Mouse (Mus musculus) cerebellum, postnatal 10 days (tissue): ENCODE results near the gene Gtf2h5.
A peak's percentile ranks its signal among the peaks of the same experiment; 100 is the strongest.

Experiments used
- DNase-seq, 2 experiments: peaks; one replicate each; pipeline ENCODE4 v3.0.0; 2021; ENCODE audit warnings: mixed read lengths in 2 of 2

Gtf2h5 gene

DNA sequence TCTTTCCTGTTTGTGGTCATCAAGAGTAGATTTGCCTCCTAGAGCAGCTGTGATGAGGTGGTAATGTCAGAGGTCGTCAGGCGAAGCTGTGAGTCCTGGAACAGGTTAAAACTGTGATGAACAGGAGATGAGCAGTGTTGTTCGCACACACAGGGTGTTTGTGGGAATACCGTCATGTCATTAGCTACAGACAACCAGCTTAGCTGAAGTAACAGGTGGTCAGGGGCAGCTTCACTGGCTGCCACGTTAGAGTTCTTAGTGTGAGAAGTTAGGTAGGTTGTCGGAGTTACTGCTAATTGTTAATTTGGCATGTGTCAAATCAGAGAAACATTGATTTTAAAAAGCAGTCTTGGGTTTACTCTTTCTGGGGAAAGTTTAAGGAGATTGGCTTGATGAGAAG lies 34.1 kb downstream of the Gtf2h5 start:
- DNase-seq: no peak

GRCm38 (mm10) chr17:6115085-6115484 lies 35.5 kb downstream of the Gtf2h5 start:
- no peak for DNase-seq

DNA sequence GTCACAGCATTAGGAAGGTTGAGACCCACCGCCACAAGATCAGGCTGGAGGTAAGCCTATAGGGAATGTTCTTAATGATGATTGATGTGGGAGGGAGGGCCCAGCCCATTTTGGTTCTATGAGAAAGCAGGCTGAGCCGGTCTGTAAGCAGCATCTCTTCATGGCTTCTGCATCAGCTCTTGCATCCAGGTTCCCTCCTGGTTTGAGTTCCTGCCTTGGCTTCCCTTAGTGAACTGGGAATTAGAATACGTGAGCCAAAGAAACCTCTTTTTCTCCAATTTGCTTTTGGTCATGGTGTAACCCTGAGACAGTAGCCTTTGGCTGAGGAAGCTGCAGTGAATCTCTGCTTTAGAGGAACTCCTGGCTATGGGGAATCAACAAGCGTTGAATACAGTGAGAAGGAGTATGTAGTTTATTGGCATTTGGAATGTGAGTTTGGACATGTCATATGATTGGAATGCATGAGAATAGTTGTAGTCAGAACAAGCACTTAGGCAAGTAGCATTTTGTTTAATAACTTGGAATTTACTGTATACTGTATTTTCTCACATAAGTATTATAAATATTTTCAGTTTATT lies 37.7 kb downstream of the Gtf2h5 start:
- DNase-seq: no peak

DNA sequence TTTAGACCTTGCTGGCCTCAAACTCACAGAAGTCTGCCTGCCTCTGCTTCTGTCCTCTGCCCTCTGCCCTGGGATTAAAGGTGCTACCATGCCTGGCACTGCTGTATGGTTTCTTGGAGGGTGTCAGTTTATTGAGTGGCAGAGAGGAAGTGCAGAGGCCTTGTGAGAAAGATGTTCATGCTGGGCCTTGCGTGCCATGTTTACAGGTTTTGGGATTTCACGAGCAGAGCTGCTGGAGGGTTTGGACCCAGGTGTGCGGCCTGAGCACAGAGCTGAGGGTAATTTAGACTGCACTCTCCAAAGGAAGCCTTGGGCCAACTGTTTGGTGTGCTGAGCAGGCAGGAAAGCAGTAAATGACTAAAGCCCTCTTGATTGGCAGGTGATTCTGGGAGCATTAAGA lies 38.3 kb downstream of the Gtf2h5 start:
- DNase-seq: peak in 1 of 2 experiments; percentile 33

DNA sequence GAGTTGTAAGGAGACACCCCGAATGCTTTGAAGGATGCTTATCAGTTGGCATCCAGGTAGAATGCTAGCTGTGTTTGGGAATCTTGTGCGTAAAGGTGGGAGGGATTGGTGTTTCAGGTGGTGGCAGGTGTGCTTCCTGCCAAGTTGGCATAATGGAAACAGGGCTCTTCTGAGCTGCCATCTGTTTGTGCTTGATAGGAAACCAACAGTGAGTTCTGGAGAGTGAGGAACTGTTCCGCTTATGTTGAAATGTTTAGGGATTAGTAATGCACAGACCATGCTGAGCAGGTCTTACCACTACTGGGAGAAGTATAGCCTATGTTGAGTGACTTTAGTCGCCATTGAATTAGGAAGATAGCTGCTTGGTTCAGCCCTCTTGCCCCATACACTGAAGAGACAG lies 39.3 kb downstream of the Gtf2h5 start:
- DNase-seq: peak; percentile 78 to 80

GRCm38 (mm10) chr17:6123776-6124175 lies 44.2 kb downstream of the Gtf2h5 start:
- DNase-seq: no peak

DNA sequence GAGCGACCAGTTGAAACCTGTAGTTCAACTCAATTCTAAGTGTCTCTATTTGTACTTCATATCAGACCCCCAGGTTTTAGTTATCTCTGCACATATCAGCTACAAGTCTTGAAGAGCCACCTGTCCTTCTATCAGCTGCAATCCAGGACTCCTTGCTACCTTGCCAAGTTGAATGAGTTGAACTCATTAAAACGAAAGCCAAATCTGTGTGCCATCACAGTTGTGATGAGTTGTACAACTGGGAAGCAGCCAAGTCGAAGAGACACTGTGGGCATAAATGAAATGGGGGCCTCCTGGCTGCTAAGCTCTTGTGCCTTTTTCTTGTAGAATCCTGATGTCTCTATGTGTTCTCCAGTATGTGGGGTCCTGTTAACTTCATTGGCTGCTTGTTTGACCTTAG lies 45.9 kb downstream of the Gtf2h5 start:
- DNase-seq: peak; percentile 68 to 73

DNA sequence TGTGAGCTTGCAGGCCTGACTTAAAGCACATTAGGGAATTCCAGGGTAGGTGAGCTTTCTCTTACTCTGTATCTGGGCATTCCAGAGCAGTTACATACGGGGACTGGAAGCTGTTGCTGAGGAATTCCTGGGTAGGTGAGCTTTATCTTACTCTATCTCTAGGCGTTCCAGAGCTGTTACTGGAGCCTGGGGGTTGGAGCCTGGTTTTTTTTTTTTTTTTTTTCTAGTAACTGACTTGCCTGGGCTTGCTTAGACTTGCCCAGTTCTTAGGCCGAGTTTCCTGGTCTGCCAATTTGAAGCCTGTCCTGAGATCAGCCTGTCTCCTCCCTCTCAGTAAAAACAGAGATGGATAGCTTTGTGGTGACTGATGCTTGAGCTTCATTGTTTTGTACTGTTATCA lies 48.5 kb downstream of the Gtf2h5 start:
- DNase-seq: no peak

GRCm38 (mm10) chr17:6129361-6129760 lies 49.8 kb downstream of the Gtf2h5 start:
- peak; percentile 97 to 98 for DNase-seq

DNA sequence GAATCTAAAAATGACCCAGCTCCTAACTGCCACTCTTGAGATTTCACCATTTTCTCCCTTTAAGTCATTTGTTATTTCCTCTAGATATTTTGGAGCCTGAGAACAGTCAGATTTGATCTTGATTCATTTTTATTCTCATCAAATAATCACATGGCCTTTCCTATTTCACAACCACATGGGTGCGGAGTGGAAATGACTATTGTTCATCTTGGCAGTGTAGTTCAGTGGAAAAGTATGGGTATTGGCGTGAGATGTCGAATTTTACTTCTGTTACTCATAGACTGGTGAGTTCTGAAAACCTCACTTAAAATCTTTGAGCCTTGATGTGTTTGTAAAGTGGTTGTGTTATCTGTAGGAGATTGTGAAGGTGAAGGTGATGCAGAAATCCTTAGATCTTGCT lies 51.5 kb downstream of the Gtf2h5 start:
- no peak for DNase-seq
